Mouse (Mus musculus): ENCODE measurements around the gene Natd1.

Gene Natd1

DNA sequence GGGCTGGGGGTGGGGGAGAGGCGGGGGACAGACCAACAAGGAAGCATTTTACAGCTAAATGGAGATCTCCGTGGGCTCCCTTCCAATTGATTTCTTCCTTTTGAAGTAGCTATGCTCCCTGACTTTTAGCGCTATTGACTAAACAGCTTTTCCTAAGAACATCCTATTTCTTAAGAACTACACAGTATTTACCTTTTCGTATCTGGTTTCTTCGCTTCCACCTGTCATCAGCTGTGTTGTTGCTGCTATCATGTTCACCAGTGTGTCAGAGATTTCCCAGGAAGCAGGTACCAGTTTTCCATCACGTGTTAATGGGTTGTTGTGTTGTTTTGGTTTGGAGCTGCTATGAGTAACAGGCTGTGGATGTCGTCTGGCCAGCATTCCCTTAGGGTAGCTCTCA, at the start of gene Natd1:
Gene Natd1, minus strand, starts transcription at position 260 of the 400 bp plus-strand sequence.
- no peak for DNase-seq (ENCODE audit: low spot score in 2 of 2)

DNA sequence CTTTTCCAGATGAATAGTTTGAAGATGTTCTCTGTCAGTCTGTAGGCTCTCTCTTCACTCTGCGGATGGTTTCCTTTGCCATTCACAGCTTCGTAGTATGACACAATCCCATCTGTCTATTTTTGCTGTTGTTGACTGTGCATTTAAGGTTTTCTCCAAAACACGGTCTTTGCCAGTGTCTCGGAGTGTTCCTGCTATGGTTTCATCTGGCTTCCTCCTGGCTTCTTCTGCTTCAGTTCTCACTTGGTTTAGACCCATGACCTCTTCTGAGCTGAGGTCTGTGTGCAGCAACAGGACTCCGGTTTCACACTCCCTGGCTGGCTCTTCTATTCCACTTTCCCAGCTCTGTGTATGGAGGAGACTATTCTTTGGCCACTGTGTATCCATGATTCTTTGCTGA, 48.2 kb upstream of the Natd1 start:
- no peak for DNase-seq (ENCODE audit: low spot score in 2 of 2)

DNA sequence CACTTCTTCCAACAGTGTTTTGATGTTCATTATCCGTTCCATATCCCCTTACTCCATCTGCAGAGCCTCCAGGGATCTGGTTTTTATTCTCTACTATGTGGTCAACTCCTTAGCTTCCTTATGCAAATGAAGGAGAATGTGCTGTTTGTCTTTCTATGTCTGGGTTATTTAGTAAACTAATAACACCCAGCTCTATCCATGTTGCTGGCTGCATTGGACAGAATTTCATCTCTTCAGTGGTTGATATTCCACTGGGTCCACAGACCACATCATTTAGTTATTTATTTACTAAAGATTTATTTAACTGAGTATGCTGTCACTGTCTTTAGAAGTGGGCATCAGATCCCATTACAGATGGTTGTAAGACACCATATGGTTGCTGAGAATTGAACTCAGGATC, 46.6 kb upstream of the Natd1 start:
- DNase-seq (ENCODE audit: low spot score in 2 of 2), result no peak

DNA sequence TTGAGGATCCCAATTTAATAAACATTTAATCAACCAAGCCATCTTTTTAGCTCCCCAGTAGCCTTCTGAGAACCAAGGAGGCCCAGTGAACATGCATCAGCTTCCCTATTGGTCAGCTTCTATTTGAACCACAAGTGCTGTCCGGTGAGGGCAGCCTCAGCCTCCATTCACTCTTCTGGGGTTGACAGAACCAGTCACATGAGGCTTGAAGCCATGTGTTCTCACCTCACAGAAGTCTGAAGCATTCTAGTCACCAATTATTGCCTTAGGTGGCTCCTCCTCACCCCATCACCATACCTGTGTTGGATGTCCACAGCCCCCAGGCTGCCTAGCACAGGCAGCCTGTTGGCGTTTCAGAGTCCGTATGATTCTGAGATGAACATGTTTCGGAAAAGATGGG, 44.4 kb upstream of the Natd1 start:
- no peak for DNase-seq (ENCODE audit: low spot score in 2 of 2)

DNA sequence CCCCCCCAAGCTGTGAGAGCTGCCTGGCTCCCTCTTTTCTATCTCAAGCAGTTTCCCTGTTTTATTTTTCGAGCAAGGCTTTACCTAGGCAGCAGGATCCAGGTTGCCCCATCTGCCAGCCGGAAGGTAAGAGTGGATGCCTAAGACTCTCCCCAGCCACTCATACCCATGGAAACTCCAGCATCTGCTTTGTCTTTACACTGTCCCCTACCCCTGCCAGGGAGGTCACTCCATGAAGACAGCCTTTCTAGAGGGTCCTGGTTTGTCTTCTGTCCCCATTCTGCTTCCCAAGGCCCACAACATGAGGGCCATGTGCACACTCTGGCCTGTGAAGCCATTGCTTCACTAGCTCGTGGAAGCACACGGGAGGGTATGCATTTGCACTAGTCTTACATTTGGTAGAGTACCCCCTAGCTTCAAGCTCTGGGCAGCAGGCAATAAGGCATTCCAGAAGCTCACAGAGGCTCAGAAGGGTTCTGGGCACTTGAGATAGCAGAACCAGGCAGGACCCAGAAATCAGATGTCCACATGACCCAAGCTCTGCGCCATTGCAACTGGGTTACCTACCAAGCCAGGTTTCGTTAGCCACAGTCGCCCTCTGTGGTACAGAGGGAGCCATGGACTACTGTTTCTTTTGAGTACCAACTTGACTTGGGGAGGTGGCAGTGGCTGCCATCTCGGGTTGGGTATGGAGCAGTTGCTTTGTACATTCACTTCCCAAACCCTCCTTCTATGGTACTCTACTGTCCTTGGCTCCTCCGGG, 41.3 kb upstream of the Natd1 start:
- no peak for DNase-seq (ENCODE audit: low spot score in 2 of 2)

DNA sequence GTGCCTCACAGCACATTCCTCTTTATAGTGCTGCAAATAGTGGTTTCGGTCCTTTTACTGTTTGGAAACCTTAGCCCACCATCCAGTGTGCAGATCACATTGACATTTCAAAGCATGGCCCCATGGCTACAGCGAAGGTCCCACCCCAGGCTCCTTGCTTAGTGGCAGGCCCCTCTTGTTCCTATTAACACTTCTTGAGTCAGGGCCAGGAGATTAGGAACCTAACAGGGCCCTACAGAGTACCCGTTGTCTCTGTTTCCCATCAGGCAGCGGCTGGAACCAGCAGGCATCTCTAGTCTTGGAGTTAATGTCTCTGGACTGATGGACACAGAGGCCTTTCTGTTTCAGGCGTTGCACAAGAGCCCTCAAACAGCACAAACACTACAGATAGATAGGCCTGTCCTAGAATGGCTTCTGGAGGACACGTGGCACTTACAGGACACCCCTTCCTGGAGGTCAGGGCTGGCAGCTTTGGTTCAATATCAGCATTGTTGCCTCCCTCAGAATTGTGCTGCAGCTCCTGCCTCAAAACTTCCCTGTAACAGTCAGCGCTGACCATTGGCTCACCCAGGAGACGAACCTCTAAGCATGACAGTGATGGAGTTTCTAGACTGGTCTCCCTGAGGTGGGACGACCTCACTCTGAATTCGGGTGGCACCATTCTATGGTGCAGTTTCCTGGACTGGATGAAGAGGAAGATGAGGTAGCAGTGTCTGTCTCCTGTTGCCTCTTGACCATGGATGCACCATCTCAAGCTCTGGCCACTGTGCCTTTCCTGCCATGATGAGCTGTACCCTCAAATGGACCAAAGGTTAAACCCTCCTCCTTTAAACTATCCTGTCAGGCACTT, 39.9 kb upstream of the Natd1 start:
- DNase-seq (ENCODE audit: low spot score in 2 of 2), result no peak

DNA sequence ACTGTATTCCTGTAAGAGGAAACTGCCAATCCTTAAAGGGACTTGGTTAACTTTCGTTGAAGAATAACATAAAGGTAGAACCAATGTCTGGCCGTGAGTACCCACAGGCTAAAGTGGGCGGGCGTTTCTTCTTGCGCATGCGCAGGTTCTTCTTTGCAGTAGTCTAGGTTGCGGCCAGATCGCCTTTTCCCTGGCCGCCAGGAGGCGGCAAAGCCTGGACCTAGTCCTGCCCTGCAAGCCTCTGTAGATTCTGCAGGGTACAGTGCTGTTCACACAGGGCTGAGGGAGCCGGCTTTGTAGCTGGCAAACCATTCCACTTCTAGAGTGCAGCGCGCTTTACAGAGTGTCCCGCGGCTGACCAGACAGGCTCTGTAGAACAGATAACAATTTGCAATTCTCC, 39.3 kb upstream of the Natd1 start:
- peak; percentile 63 to 77 for DNase-seq (ENCODE audit: low spot score in 2 of 2)

DNA sequence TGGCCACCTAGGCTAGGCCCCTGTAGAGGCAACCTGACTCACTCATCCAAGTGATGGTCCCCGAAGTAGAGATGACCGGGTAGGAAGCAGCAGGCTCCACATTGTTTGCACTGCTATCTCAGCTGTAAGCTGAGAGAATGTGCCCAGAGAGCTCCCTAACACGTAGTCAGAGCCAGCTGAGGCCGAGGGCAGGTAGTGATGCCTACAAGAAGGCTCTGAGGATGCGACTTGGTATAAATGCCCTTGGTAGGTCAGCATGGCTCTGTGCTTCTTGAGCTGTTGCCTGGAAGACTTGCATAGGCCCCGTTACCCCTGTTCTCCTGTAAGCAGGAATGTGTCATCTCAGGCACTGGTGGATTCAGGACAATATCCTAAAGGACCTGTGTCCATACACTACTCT, 38.4 kb upstream of the Natd1 start:
- DNase-seq (ENCODE audit: low spot score in 2 of 2), result no peak

DNA sequence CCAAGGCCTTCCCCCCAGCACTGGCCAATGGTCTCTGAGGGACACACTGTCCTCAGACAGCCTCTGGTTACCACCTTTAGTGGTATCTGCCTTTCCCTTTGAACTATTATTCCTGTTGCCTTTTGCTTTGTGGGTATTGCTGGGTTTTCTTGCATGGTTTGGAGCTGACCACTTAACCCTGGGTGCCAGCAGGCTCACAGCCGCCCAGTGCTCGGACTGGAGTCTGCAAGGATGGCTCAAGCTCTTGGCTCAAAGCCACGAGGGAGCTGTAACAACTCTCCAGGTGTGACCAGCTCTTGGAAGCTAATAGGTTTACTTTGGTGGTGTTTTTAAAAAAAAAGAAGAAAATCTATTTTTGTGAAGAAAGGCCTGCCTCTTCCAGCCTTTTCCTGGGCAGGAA, 37.8 kb upstream of the Natd1 start:
- no peak for DNase-seq (ENCODE audit: low spot score in 2 of 2)

DNA sequence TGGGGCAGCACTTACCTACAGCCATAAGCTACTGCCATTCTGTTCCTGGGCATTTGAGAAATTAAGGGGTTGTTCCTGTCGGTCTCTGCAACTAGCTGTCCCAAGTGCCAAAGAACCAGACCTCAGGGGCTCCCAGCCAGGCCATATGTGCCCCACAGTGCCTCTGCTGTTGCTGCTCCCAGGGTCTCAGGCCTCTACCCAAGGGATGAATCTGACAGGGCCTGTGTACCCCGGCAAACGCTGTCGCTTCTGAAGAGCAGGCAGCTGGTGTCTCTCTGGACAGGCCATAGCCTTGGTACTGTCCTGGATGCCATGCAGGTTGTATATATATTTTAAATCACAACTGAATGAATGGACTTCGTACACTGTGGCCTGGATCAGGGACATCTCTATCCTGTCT, 37.3 kb upstream of the Natd1 start:
- DNase-seq (ENCODE audit: low spot score in 2 of 2), result no peak

DNA sequence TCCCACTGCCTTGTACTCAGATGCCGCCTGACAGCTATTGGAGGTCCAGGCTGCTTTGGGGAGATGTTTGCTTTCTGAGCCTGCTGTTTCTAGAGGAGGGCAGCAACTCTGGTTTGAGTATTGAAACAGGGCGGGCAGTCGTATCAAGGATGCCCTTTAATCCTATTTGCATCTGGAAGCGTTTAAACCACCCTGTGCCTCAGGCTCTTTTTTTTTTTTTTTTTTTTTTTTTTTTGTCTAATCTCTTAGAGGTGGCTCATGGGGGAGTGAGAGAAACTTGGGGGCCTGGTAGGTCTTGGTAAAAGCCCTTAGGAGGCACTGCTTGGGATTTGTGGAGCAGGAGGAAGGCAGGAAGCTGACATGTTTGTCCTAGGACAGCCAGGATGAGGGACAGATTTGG, 30.5 kb upstream of the Natd1 start:
- no peak for DNase-seq (ENCODE audit: low spot score in 2 of 2)

DNA sequence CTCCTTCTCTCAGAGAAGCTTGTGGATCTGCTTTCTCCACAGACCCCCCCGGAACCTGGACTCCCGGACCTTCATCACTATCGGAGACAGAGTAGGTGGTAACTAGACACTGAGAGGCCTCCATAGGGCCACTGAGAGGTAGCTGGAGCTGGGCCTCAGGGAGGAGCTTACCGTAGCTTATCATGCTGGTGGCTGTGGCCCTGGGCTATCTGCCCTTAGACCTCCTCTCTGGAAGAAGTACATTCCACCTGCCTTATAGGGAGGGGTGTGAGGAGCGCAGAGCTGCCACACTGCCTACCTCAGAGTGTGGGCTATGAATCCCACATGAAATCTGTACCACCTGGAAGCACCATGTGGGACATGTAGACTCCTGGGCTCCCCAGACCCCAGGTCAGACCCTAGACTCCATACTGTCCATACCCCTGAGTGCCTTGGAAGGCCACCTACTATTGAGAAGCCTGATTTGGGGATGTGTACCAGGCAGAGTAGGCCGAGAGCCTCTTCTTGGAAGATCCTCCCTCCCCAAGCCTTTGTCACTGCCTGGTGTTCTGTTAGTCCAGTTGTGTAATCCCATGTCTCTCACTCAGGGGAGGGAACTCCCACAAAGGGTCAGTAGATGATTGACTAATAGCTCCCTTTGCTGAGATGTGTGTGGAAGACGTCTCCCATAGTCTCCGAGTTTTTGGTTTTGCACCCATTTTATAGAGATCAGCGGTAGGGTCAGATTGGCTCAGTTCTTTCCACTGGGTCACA, 27.9 kb upstream of the Natd1 start:
- DNase-seq (ENCODE audit: low spot score in 2 of 2), result no peak

DNA sequence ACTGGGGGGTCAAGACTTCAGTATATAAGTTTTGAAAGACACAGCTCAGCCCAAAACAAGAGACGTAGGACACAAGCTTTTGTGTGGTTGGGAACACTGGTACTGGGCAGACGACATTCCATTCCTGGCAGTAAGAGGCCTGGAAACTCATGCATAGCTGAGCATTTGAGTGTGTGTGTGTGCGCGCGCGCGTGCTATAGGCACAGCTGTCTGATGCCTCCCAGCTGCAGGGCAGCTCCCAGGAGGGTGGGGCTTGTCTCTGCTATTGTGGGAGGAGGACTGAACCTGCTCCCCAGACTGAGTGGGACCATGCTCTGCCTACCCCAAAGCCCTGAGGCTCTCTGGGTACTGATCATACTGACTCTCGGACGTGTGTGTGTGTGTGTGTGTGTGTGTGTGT, 26.8 kb upstream of the Natd1 start:
- DNase-seq (ENCODE audit: low spot score in 2 of 2), result no peak

DNA sequence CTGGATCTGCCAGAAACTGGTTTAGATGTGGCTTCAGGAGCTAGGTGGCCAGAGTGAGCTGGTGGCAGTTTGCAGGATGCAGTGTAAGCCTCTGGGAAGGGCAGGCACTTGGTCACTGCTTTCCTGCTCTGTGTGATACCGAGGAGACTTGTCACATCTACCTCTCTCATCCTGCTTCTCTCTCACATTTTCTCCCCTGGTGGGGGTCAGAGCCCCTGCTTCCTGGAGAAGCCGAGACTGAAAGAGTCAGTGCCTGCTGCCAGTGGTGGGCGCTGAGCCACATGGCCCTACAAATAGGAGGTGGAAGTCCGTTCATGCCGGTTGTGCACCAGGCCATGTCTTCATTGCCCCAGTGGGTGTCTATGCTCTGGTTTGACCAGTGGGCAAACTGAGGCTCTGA, 26.0 kb upstream of the Natd1 start:
- no peak for DNase-seq (ENCODE audit: low spot score in 2 of 2)

DNA sequence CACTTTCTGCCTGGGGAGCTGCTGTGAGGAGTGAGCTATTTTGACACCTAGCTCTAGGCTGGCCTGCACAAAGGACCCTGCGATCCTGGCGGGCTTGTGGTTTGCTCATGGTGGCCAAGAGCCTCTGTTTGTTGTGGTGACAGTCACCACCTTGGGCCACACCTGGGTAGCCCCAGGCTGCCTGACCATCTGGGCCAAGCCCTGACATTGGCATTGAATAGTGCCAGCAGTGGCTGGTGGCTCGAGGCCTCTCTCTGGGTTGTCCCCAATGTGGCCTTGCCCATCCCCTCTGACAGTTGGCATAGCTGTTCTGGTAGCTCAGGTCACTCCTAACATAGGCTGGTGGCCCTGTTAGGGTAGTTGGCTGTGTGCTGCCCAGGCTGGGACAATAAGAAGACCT, 24.9 kb upstream of the Natd1 start:
- no peak for DNase-seq (ENCODE audit: low spot score in 2 of 2)

DNA sequence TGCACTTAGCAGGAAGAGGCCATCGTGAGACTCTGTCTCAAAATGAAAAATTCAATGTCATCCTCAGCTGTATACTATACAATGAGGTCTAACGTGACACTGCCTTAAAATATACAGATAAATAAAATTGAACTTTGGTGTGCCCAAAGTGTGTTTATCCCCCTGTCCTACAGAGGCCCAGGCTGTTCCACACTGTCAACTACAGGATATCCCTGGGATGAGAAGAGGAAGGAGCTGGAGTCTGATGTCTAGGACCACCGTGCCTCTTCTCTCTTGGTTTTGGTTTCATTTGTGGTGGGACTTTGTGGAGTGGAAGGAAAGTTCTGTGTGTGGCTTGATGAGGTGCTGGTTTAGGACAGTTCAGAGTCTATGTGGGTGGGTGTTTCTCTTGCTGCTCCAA, 23.1 kb upstream of the Natd1 start:
- DNase-seq (ENCODE audit: low spot score in 2 of 2), result no peak

DNA sequence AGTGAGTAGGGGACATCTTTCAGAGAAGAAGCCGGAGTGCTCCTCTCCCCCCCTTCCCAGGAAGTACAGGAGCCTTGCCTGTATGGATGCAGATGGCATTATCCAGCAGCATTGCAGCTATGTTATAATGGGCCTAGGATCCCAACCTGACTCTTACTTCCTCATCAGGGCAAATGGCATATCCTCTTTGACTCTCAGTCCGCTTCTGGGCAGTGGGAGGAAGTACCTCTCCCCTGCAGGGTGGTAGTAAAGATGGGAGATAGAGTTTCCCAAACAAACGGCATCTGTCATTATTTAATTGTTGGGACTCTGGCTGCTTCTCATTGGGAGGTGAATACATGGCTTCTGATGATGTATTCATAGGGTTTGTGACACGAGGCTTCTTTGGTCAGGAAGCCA, 21.4 kb upstream of the Natd1 start:
- no peak for DNase-seq (ENCODE audit: low spot score in 2 of 2)

DNA sequence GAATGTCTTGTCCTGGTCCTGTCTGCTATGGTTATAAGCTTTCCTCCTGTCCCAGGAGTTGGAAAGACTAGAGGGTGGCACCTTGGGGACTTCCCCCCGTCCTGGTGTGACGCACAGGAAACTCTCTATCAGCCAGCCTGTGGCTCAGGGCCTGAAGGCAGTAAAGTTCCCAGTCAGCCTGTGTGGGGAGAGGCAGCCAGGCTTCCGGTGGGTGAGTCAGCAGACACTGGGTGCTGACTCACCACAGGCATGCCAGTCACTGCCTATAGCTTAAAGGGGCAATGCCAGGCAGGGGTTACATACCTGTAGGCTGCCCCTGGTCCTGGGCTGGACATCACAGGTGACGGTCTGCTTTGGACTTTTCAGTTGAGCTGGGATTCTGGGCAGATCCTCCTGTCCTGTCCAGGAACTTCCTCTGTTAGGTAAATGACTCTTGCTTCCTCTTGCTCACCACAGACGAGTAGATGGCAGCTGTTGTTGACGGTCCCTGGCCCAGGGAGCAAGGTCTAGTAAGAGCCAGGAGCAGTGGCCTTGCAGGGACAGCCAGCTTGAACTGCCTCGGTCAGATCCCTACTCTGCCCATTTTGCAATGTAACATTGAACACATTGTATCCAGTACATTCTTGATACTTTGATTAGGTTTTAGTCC, 20.9 kb upstream of the Natd1 start:
- DNase-seq (ENCODE audit: low spot score in 2 of 2), result peak; percentile 61 to 65

DNA sequence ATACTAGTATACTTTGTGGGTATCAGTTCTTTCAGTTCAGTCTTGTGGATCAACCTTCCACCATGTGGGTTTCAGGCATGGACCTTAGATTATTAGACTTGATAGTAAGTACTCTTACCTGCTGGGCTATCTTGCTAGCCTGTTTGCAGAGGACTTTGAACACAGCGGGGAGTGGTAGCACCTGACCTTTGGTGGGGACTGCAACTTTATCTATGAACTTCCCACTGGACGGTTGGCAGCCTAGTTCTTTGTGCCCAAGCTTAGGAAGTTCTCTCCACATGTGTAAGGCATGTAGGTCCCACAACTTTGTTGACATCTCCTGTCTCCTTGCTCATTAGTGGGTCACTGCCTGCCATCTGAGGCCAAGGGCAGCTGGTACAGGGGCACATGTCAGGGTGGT, 20.2 kb upstream of the Natd1 start:
- DNase-seq (ENCODE audit: low spot score in 2 of 2), result no peak

DNA sequence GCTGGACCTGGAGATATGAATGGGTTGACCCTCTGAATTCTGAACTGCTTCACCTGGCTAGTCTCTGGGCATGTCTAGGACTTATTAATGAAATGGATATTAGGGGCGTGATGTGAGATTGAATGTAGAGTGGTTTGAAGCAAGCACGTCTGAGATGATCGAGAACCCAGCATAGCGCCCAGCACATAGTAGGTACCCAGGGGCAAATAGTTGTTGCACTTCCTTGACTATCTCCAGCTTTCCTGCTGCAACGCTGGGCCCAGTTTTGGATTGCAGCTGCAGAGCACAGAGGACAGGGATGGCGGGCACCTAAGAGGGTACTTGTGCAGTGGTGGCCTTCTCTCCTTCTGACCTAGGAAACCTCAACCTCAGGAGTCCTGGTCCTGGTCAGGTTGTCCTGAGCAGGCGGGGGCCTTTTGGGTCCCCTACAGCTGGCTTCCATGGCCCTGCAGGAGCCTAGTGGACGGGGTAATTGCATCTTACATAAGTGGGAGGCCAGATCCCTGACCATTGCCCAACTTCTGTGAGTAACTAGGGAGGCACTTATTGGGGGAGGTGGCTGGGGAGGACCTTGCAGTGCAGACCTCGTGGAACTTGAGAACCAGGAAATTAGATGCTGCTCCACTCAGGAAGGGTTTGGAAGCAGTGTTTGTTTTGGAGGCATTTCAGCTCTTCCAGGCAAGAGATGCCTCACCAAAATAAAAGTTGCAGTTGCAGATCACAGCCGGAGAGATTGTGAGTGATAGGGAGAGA, 18.8 kb upstream of the Natd1 start:
- no peak for DNase-seq (ENCODE audit: low spot score in 2 of 2)

DNA sequence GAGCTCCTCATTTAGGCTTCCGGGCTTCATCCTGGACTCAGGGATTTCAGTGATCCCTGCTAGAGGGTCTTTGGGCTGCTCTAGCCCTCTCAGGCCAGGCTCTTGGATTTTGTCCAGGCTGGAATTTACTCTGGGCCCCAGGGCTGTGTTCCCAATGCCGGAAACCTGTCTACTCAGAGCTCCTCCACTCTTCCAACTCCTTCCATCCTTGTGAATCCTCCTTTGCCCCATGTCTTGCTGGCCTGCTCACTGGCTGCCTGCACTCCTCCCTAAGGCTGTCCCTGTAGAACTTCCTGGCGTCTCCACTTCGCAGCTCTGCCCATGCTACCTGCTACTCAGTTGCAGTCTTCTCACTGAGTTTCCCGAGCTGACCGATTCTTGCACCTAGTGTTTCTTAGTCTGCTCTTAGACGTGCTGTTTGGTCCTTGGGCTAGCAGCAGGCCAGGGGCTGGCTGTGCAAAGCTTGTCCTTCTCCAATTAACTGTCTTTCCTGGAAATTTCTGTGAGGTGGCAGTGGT, 18.0 kb upstream of the Natd1 start:
- peak in 1 of 2 experiments; percentile 11 for DNase-seq (ENCODE audit: low spot score in 2 of 2)
